Mouse (Mus musculus): ENCODE measurements at regions not wholly inside any gene's neighbourhood (a gene's known extent, or its start where the extent isn't known, plus 50 kb on each side); places are given as distances from the start of the nearest gene placed in this dataset.

DNA sequence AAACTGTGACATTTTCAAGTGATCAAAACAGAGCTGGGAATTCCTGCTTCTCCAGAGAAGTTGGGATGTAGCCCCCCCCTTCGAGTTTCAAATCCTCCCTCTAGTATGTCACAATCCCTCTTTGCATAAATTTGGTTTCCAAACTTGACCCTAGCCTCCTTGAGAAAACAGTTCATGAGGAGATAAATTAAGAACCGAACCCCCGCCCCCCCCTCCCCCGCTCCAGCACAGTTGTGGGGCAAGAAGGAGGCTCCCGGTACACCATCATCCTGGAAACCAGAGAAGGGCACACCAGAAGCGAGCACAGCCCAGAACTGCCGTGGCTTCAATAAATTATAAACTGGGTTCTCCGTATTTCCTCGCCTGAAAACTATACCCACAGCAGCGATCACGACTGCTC is 72.5 kb upstream of the Zfp217 start:
- no peak for TF ChIP-seq EP300 (optimal IDR thresholded peaks at IDR 0.05)
- TF ChIP-seq CTCF (IDR thresholded peaks at IDR 0.05; ENCODE audit: low read depth) = no peak
